Mouse (Mus musculus) CD8-positive naive resting alpha-beta T cell, adult 2 months (primary cell): ENCODE data around the gene Nfe2l1.
A peak's percentile ranks its signal among the peaks of the same experiment; 100 is the strongest.
"Not testable (repeated sequence)": the region's sequence is repeated elsewhere in the genome, so short reads cannot be mapped to it uniquely, and the experiment has no call there.

Source experiments
- DNase-seq, 2 experiments: peaks; one replicate each; pipeline ENCODE4 v3.0.0; 2022; ENCODE audit warnings: low read depth in 2 of 2, low spot score in 2 of 2

Nfe2l1 gene

GRCm38 (mm10) chr11:96821956-96822355, 7.8 kb downstream of the Nfe2l1 start:
- DNase-seq, result no peak

- DNase-seq, result no peak
Observed at GRCm38 (mm10) chr11:96818128-96818710, 11.5 kb downstream of the Nfe2l1 start.

GRCm38 (mm10) chr11:96816979-96817378, 12.8 kb downstream of the Nfe2l1 start:
- DNase-seq, result no peak

GRCm38 (mm10) chr11:96816494-96816893, 13.3 kb downstream of the Nfe2l1 start:
- DNase-seq, result no peak

GRCm38 (mm10) chr11:96815895-96816294, 13.9 kb downstream of the Nfe2l1 start:
- no peak for DNase-seq

GRCm38 (mm10) chr11:96814443-96814842, 15.3 kb downstream of the Nfe2l1 start:
- DNase-seq, result no peak

- DNase-seq, result no peak
Observed at GRCm38 (mm10) chr11:96813920-96814319, 15.8 kb downstream of the Nfe2l1 start.

- no peak for DNase-seq
Observed at GRCm38 (mm10) chr11:96813455-96813854, 16.3 kb downstream of the Nfe2l1 start.

GRCm38 (mm10) chr11:96811188-96811587, 18.6 kb downstream of the Nfe2l1 start:
- not testable (repeated sequence) for DNase-seq

- no peak for DNase-seq
Observed at GRCm38 (mm10) chr11:96809562-96810235, 20.1 kb downstream of the Nfe2l1 start.

- no peak for DNase-seq
Observed at GRCm38 (mm10) chr11:96808066-96808465, 21.7 kb downstream of the Nfe2l1 start.

- no peak for DNase-seq
Observed at GRCm38 (mm10) chr11:96805606-96806005, 24.2 kb downstream of the Nfe2l1 start.

- no peak for DNase-seq
Observed at GRCm38 (mm10) chr11:96799511-96799910, 30.3 kb downstream of the Nfe2l1 start.

- DNase-seq, result no peak
Observed at GRCm38 (mm10) chr11:96796586-96796985, 33.2 kb downstream of the Nfe2l1 start.

- DNase-seq, result no peak
Observed at GRCm38 (mm10) chr11:96796081-96796480, 33.7 kb downstream of the Nfe2l1 start.

GRCm38 (mm10) chr11:96795491-96795890, 34.3 kb downstream of the Nfe2l1 start:
- no peak for DNase-seq

- no peak for DNase-seq
Observed at GRCm38 (mm10) chr11:96790681-96791080, 39.1 kb downstream of the Nfe2l1 start.

- DNase-seq, result no peak
Observed at GRCm38 (mm10) chr11:96789990-96790389, 39.8 kb downstream of the Nfe2l1 start.

- peak; percentile 75 to 83 for DNase-seq
Observed at GRCm38 (mm10) chr11:96788871-96789795, 40.6 kb downstream of the Nfe2l1 start, which contains the start of gene Cbx1. Gene Cbx1, plus strand, starts transcription at chr11:96789127.

- DNase-seq, result no peak
Observed at GRCm38 (mm10) chr11:96786731-96787450, 42.9 kb downstream of the Nfe2l1 start.

- DNase-seq, result peak; percentile 69 to 73
Observed at GRCm38 (mm10) chr11:96784847-96785246, 44.9 kb downstream of the Nfe2l1 start.
